8 mouse cellular contexts compared by ENCODE assay signal in genomic region chr8:56293480-56293879, GRCm38 (mm10). TPM values are rescaled to one million over a fixed set of nuclear protein-coding genes. Genes with fewer than 3 reads are reported as not detected.
DNase-seq lines count a peak whose midpoint lies in the region; ATAC-seq and TF ChIP-seq lines count a peak whose summit lies in the region.

No protein-coding gene starts in this region.

- no peaks in the 10 kb centered on the region for H3K36me3 ChIP-seq in forebrain, embryonic 11.5 days (ENCODE audit: control insufficient read depth, insufficient read depth, low read length)
- no peaks in the 10 kb centered on the region for H3K36me3 ChIP-seq in kidney, postnatal 0 days (ENCODE audit: insufficient read depth, low read length)
- H3K36me3 ChIP-seq in midbrain, embryonic 14.5 days (ENCODE audit: control insufficient read depth, insufficient read depth, low read length) = no peaks in the 10 kb centered on the region

- H3K27me3 ChIP-seq in forebrain, embryonic 11.5 days (ENCODE audit: control insufficient read depth, insufficient read depth, low read length) = peaks cover 2% of the 10 kb centered on the region; the same call in 1 of the 2 replicates
- H3K27me3 ChIP-seq in kidney, postnatal 0 days (ENCODE audit: insufficient read depth, low read length) = no peaks in the 10 kb centered on the region
- H3K27me3 ChIP-seq in midbrain, embryonic 14.5 days (ENCODE audit: control insufficient read depth, insufficient read depth, low read length) = peaks cover 8% of the 10 kb centered on the region; the same call in 1 of the 2 replicates

- H3K27ac ChIP-seq in forebrain, embryonic 11.5 days (ENCODE audit: low read depth, low read length) = no peak overlapping the region
- H3K27ac ChIP-seq in kidney, postnatal 0 days = no peak overlapping the region
- H3K27ac ChIP-seq in midbrain, embryonic 14.5 days (replicated peaks; ENCODE audit: low read depth, low read length) = no peak overlapping the region

- 2% methylated on average over 8 of the region's 8 CpGs for WGBS in forebrain, embryonic 11.5 days
- WGBS in kidney, postnatal 0 days = 15% methylated on average over 8 of the region's 8 CpGs
- WGBS in midbrain, embryonic 14.5 days = 2% methylated on average over 8 of the region's 8 CpGs

- H3K9ac ChIP-seq in forebrain, embryonic 11.5 days (ENCODE audit: low read length) = 0 out of 2 replicates have a peak overlapping the region, but pooled peaks have one; percentile 12
- H3K9ac ChIP-seq in kidney, postnatal 0 days (ENCODE audit: low read depth, low read length) = no peak overlapping the region
- no peak overlapping the region for H3K9ac ChIP-seq in midbrain, embryonic 14.5 days (replicated peaks; ENCODE audit: low read length)

- peaks cover 10% of the 10 kb centered on the region for H3K4me1 ChIP-seq in forebrain, embryonic 11.5 days (replicated peaks; ENCODE audit: control insufficient read depth, insufficient read depth, low read length)
- H3K4me1 ChIP-seq in kidney, postnatal 0 days (replicated peaks; ENCODE audit: insufficient read depth, low read length) = no peaks in the 10 kb centered on the region
- peaks cover 17% of the 10 kb centered on the region for H3K4me1 ChIP-seq in midbrain, embryonic 14.5 days (ENCODE audit: control insufficient read depth, insufficient read depth, low read length)

- no peak for TF ChIP-seq CTCF in kidney, postnatal 0 days (IDR thresholded peaks at IDR 0.05; ENCODE audit: low read depth)

- ATAC-seq in forebrain, embryonic 11.5 days (replicated peaks; ENCODE audit: low FRiP score) = peak; percentile 65
- no peak for ATAC-seq in kidney, postnatal 0 days (replicated peaks; ENCODE audit: low FRiP score, low read depth)
- ATAC-seq in midbrain, embryonic 14.5 days (ENCODE audit: low FRiP score, low TSS enrichment) = peak; percentile 67
- ATAC-seq in CD4-positive, CD25-positive, alpha-beta regulatory T cell, adult 4 months = no peak

- DNase-seq in gastrocnemius, adult 18-20 months (ENCODE audit: low spot score) = peak; percentile 13
- no peak for DNase-seq in gastrocnemius, postnatal 4 days (ENCODE audit: low spot score in 2 of 2)
- DNase-seq in Muller cell, postnatal 12 days (ENCODE audit: inconsistent ontology term) = peak; percentile 24
- DNase-seq in forebrain, embryonic 11.5 days (ENCODE audit: low spot score) = peak; percentile 70
- peak; percentile 28 for DNase-seq in kidney, postnatal 0 days (ENCODE audit: low spot score)
- DNase-seq in midbrain, embryonic 14.5 days = peak; percentile 70
- no peak for DNase-seq in urinary bladder, adult 2 months (ENCODE audit: low spot score)

- no peaks in the 10 kb centered on the region for H3K9me3 ChIP-seq in forebrain, embryonic 11.5 days (ENCODE audit: control insufficient read depth, low read length)
- no peaks in the 10 kb centered on the region for H3K9me3 ChIP-seq in kidney, postnatal 0 days (replicated peaks; ENCODE audit: low read length)
- H3K9me3 ChIP-seq in midbrain, embryonic 14.5 days (ENCODE audit: control insufficient read depth, low read length) = no peaks in the 10 kb centered on the region

- H3K4me3 ChIP-seq in forebrain, embryonic 11.5 days (ENCODE audit: low read depth, low read length) = no peak overlapping the region
- no peak overlapping the region for H3K4me3 ChIP-seq in kidney, postnatal 0 days (replicated peaks; ENCODE audit: low read depth, low read length)
- no peak overlapping the region for H3K4me3 ChIP-seq in midbrain, embryonic 14.5 days (replicated peaks; ENCODE audit: low read depth, low read length)

- H3K4me2 ChIP-seq in forebrain, embryonic 11.5 days (ENCODE audit: low read depth, low read length, severe bottlenecking) = peak overlapping the region; percentile 71
- H3K4me2 ChIP-seq in kidney, postnatal 0 days (ENCODE audit: low read length) = peak overlapping the region; percentile 60; the same call in 1 of the 2 replicates
- H3K4me2 ChIP-seq in midbrain, embryonic 14.5 days (ENCODE audit: low read length) = peak overlapping the region; percentile 94

RNA-seq across cellular contexts. Expression of gene Hpgd, which starts 0.9 kb away (rescaled TPM):
- 1 to 10 TPM; 1.3 to 2.6 TPM for total RNA-seq in gastrocnemius, adult 18-20 months (2021)
- total RNA-seq in gastrocnemius, postnatal 4 days (2021) = 1 to 10 TPM; 5.7 to 6.7 TPM
- polyA plus RNA-seq in forebrain, embryonic 11.5 days (2014; fragmentation: Nextera tagmentation; extraction: Ambion mirVana) = 8.4 and 10.4 TPM in 2 replicates
- 27.7 and 29.9 TPM in 2 replicates for polyA plus RNA-seq in kidney, postnatal 0 days (2015; fragmentation: Nextera tagmentation; extraction: Ambion mirVana)
- polyA plus RNA-seq in midbrain, embryonic 14.5 days (2014; fragmentation: Nextera tagmentation; extraction: Ambion mirVana) = 2.7 and 5.5 TPM in 2 replicates
- under 1 TPM in 1 of 2 experiments, not detected in 1; 0.26 TPM for polyA plus RNA-seq in CD4-positive, CD25-positive, alpha-beta regulatory T cell, adult 4 months (2017; shearing (Covaris generic))
- polyA plus RNA-seq in urinary bladder, adult 2 months (2012; rRNA removed) = 138 and 145 TPM in 2 replicates

Comparison
In these comparisons a context has a peak if more than half of its experiments do, and no peak if none do; other contexts are left out.
1. DNase-seq: peak in gastrocnemius, adult 18-20 months (single experiment), Muller cell, postnatal 12 days (single experiment), forebrain, embryonic 11.5 days (single experiment), kidney, postnatal 0 days (single experiment) and midbrain, embryonic 14.5 days (single experiment); none in gastrocnemius, postnatal 4 days (0 of 2) and urinary bladder, adult 2 months (single experiment).
2. ATAC-seq: peak in forebrain, embryonic 11.5 days (single experiment) and midbrain, embryonic 14.5 days (single experiment); none in kidney, postnatal 0 days (single experiment) and CD4-positive, CD25-positive, alpha-beta regulatory T cell, adult 4 months (single experiment).
3. Peak in every context shown above with its lines, with median percentiles within 50 percentile points of each other: H3K4me2 ChIP-seq.